Mouse (Mus musculus) hindbrain, embryonic 10.5 days (tissue): ENCODE measurements around the gene Hba-a1. TPM values are rescaled to one million over a fixed set of nuclear protein-coding genes. Genes with fewer than 3 reads are reported as not detected.
"Not testable (repeated sequence)": the region's sequence is repeated elsewhere in the genome, so short reads cannot be mapped to it uniquely, and the experiment has no call there.

Experiments used
- DNase-seq: peaks from one replicate; pipeline ENCODE4 v3.0.0-alpha.2; 2017; ENCODE audit warnings: low spot score
- H3K27ac ChIP-seq: fragments of 300-500 bp; sonication (generic); 2 replicates; pipeline ENCODE4 v1.5.1; 2016; ENCODE audit warnings: mild to moderate bottlenecking, moderate library complexity
- H3K27me3 ChIP-seq: fragments of 300-500 bp; sonication (generic); 2 replicates; pipeline ENCODE4 v1.6.1; 2016; ENCODE audit warnings: mild to moderate bottlenecking; ENCODE audit not compliant: poor library complexity, insufficient read depth, severe bottlenecking
- H3K36me3 ChIP-seq: fragments of 300-500 bp; sonication (generic); 2 replicates; pipeline ENCODE4 v1.6.1; 2016; ENCODE audit warnings: mild to moderate bottlenecking, moderate library complexity
- H3K4me1 ChIP-seq: fragments of 300-500 bp; sonication (generic); replicated peaks from 2 replicates; pipeline ENCODE4 v1.6.1; 2016; ENCODE audit warnings: mild to moderate bottlenecking
- H3K4me3 ChIP-seq: fragments of 300-500 bp; sonication (generic); 2 replicates; pipeline ENCODE4 v1.5.1; 2016; ENCODE audit warnings: mild to moderate bottlenecking, moderate library complexity
- H3K9me3 ChIP-seq: fragments of 300-500 bp; sonication (generic); 2 replicates; pipeline ENCODE4 v1.6.1; 2016; ENCODE audit warnings: mild to moderate bottlenecking, moderate library complexity
- WGBS: fragments of 180-500 bp; shearing (Covaris S2); methylation state at CpG from one replicate; pipeline ENCODE4 v1.1.7; 2016; 5-methylcytosine and 5-hydroxymethylcytosine counted together
- polyA plus RNA-seq: library from polyadenylated mRNA; unstranded; fragments of >200 nt; fragmentation: Nextera tagmentation; extraction: Ambion mirVana; gene quantifications from 2 replicates; pipeline ENCODE4 v1.2.1, GENCODE M21; 2016

Hba-a1 gene
- 2,485 and 2,589 TPM in 2 replicates for polyA plus RNA-seq

DNA sequence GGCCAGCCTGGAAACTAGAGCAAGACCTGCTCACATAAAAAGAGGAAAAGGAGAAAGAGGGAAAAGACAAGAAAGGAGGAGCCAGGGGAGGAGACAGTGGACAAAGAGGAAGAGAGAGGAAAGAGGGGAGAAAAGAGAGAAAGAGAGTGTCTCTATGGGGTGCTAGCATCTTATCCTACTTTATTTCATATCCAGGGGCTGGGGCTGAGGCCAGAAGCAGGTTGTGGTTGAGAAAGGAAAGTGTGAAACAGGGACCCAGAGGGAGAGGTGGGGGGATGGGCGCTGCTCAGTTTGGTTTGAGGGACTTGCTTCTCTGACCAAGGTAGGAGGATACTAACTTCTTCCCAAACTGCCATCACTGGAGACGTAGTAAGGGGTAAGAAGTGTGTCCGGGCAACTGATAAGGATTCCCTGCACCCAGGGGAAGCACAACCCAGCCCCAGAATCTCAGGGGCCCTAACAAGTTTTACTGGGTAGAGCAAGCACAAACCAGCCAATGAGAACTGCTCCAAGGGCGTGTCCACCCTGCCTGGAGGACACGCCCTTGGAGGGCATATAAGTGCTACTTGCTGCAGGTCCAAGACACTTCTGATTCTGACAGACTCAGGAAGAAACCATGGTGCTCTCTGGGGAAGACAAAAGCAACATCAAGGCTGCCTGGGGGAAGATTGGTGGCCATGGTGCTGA is at the start of gene Hba-a1:
Gene Hba-a1, plus strand, starts transcription at position 421 of the 687 bp plus-strand sequence.
- not testable (repeated sequence) for H3K9me3 ChIP-seq
- WGBS, result 54% methylated on average over 1 of the region's 5 CpGs

DNA sequence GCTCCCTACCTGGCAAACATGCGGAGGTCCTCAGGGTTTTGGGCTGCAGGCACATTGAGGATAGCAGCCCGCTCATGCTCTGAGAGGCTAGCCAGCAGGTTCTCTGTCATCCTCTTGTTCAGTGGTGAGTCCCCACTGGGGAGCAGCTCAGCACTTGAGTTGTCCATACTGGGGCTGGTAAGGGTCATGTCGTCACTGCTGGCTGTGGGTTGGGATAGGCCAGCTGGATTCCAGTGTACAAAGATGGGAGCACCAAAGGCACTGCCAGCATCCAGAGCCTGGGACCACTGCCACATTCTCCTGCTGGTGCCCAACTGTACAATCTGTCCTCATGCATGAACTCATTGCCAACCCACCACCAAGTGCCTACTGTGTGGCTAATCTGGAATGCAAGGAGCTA is 49.4 kb upstream of the Hba-a1 start:
- H3K4me3 ChIP-seq, result no peak overlapping the region
- H3K27me3 ChIP-seq, result no peaks in the 10 kb centered on the region
- DNase-seq, result no peak
- WGBS, result 91% methylated on average over 3 of the region's 3 CpGs
- 0 out of 2 replicates have a peak, but pooled peaks cover 4% of the 10 kb centered on the region for H3K4me1 ChIP-seq
- peaks cover 100% of the 10 kb centered on the region for H3K36me3 ChIP-seq
- no peaks in the 10 kb centered on the region for H3K9me3 ChIP-seq
- no peak overlapping the region for H3K27ac ChIP-seq

More for the DNA sequence above, at the start of gene Hba-a1:
- H3K27ac ChIP-seq, H3K36me3 ChIP-seq, H3K4me1 ChIP-seq, DNase-seq, H3K4me3 ChIP-seq: not testable (repeated sequence)
- peaks cover 17% of the 10 kb centered on the region for H3K27me3 ChIP-seq

DNA sequence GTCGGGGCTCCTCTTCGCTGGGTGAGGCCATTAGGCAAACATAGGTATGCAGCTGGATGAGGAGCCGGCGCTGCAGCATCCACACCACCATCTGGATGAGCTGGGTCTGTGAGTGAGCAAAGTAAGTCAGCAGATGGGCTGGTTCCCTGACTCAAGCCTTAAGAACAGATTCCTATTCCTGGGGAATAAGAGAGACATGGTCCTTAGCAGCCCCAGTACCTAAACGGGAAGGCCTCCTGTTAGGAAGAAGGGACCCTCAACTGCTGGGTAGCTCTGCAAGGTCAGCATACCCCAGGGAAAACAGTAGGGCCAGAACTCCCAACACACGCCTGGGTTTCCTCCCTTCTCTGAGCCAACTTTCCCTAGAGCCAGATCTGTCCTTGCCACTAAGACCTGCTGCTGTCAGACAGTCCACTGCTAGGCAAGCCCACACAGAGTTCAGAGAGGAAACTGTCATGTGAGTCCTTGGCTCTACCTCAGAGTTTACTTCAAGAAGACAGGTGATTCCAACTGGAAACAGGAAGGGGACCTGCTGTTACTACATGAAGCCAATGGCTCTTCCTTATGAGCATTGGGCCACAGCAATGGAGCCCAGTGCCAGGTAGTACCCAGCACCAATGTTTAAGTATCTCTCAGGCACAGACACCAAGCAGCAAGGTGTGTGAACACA is 48.4 kb upstream of the Hba-a1 start:
- H3K27ac ChIP-seq, result no peak overlapping the region
- H3K4me1 ChIP-seq, result 0 out of 2 replicates have a peak, but pooled peaks cover 4% of the 10 kb centered on the region
- peaks cover 98% of the 10 kb centered on the region for H3K36me3 ChIP-seq
- no peak for DNase-seq
- H3K9me3 ChIP-seq, result no peaks in the 10 kb centered on the region
- no peaks in the 10 kb centered on the region for H3K27me3 ChIP-seq
- no peak overlapping the region for H3K4me3 ChIP-seq
- WGBS, result 90% methylated on average over 6 of the region's 6 CpGs

DNA sequence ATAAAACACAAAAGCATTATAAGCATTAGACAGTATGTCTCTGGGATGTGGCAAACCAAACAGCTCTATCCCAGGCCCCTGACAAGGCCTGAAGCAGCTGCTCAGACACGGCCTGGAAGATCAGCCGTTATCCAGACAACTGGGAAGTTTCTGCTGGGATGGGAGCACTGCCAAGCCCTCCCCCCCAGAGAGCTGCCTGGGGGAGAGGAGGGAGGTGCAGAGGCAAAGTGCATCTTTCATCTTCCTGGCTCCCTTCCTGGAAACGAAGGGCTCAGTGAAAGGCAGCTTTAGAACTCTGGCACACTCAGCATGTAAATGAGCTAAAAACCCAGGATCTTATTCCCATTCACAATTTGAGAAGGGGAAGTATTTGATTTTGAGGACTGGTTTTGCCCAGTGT is 47.7 kb upstream of the Hba-a1 start:
- no peak for DNase-seq
- peaks cover 98% of the 10 kb centered on the region for H3K36me3 ChIP-seq
- no peaks in the 10 kb centered on the region for H3K9me3 ChIP-seq
- H3K27ac ChIP-seq, result no peak overlapping the region
- H3K4me3 ChIP-seq, result no peak overlapping the region
- no peaks in the 10 kb centered on the region for H3K27me3 ChIP-seq
- 86% methylated on average over 3 of the region's 3 CpGs for WGBS
- H3K4me1 ChIP-seq, result 0 out of 2 replicates have a peak, but pooled peaks cover 4% of the 10 kb centered on the region

DNA sequence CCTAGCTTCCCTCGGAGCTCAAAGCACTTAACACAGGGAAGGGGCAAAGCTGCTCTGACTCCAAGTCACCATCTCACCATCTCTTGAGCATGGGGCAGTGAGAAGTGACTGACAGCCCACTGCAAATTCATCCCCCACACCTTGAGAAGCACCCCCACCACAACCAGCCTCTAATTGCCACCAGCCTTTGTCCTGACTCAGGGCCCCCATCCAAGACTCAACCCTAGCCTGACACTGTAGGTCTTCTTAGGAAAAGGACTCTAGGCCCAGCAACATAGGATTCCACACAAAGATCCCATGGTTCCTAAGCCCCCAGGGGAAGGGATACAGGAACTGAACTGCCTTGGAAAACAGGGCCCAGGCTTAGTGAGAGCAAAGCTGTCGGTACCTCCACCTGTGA is 47.2 kb upstream of the Hba-a1 start:
- Histone ChIP-seq H3K4me1 (0 out of 2 replicates have a peak, but pooled peaks cover 4% of the 10 kb centered on the region), H3K27ac (no peak overlapping the region), H3K4me3 (no peak overlapping the region), H3K27me3 (no peaks in the 10 kb centered on the region), H3K36me3 (peaks cover 98% of the 10 kb centered on the region), H3K9me3 (no peaks in the 10 kb centered on the region)
- no peak for DNase-seq
- 91% methylated on average over 2 of the region's 2 CpGs for WGBS

DNA sequence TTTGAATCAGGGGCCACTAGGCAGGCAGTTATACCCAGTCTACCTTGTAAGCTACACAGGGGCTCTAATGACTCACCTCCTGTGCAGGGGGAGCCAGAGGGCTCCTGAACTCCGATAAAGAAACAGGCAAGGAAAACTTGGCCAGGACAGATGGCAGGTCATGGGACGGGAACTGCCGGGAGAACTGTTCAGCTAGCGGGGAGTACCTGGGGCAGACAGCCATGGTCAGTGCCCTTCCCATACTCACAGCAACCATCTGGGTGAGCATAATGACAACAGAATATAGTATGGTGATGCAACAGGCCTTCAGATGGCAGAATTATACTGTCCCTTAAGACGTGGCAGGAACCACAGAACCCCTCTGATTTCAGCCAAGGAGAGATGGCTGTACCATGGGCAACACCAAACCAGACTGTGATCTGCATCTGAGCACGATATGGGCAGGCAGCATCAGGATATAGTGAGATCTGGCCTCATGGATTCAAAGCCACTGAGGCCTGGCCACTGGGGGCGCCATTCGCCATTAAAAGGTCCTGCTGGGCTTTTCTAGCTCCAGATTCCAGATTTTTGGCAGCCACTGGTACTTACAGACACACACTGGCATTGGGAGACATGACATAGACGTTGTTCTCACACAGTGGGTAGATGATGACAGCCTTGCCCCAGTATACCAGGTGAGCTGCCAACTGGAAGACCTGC is 46.5 kb upstream of the Hba-a1 start:
- Histone ChIP-seq H3K4me3 (no peak overlapping the region), H3K27me3 (no peaks in the 10 kb centered on the region), H3K36me3 (peaks cover 98% of the 10 kb centered on the region), H3K9me3 (no peaks in the 10 kb centered on the region), H3K4me1 (0 out of 2 replicates have a peak, but pooled peaks cover 4% of the 10 kb centered on the region), H3K27ac (no peak overlapping the region)
- 57% methylated on average over 9 of the region's 9 CpGs for WGBS
- peak; percentile 63 for DNase-seq

DNA sequence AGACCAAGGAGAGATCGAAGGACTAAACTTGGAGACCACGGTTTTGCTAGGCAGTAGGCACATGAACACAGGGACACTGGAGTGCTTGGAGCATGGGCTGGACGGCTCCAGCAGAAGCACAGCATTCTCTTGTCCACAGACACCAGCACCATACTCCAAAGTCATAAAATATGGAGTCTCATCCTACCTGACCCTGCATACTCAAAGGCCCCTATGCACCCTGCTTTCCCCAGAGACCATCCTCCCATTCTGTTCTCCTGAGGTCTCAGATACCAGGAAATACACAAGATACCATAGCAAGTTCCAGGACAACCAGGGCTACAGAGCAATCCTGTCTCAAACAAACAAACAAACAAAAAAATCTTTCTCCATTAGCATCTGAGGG is 45.9 kb upstream of the Hba-a1 start:
- H3K4me3 ChIP-seq, result no peak overlapping the region
- no peaks in the 10 kb centered on the region for H3K9me3 ChIP-seq
- H3K4me1 ChIP-seq, result 0 out of 2 replicates have a peak, but pooled peaks cover 4% of the 10 kb centered on the region
- H3K27me3 ChIP-seq, result no peaks in the 10 kb centered on the region
- no peak for DNase-seq
- no peak overlapping the region for H3K27ac ChIP-seq
- 92% methylated on average over 3 of the region's 3 CpGs for WGBS
- H3K36me3 ChIP-seq, result peaks cover 98% of the 10 kb centered on the region

DNA sequence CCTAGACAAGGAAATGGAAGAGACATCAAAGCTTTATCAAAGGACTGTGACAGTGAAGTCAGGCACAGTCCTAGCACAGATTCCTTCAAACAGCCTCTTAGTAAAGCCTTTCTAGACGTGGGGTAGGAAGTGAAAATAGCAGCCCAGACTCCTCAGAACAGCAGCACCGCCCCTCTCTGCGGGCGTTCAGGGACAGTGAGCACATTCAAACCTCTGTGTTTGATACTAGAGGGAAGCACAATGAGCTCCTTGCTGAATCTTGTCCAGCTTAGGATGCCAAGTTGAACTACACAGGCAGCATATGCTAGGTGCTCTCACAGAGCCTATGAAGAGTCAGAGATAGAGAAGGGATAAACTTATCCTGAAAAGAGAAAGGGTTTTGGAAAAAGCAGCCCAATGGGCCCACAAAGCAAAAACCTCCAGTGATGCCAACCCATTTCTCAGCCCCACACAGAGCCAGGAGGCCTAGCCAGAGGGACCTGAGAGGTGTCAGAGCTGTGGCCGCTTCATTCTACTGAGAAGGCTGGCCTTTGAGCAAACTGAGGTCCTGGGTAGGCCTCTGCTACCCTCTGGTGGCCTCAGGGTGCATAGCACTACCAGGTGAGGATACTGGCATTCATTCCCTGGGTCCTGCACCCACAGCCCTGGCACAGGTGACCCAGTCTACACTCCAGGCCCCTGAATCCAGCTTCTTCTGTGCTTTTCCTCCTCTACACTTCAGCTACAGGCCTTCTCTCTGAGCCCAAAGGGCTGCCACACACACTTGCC is 45.0 kb upstream of the Hba-a1 start:
- DNase-seq, result peak; percentile 72
- Histone ChIP-seq H3K36me3 (peaks cover 98% of the 10 kb centered on the region), H3K27me3 (no peaks in the 10 kb centered on the region), H3K9me3 (no peaks in the 10 kb centered on the region), H3K27ac (no peak overlapping the region), H3K4me1 (0 out of 2 replicates have a peak, but pooled peaks cover 6% of the 10 kb centered on the region), H3K4me3 (no peak overlapping the region)
- WGBS, result 67% methylated on average over 5 of the region's 5 CpGs

DNA sequence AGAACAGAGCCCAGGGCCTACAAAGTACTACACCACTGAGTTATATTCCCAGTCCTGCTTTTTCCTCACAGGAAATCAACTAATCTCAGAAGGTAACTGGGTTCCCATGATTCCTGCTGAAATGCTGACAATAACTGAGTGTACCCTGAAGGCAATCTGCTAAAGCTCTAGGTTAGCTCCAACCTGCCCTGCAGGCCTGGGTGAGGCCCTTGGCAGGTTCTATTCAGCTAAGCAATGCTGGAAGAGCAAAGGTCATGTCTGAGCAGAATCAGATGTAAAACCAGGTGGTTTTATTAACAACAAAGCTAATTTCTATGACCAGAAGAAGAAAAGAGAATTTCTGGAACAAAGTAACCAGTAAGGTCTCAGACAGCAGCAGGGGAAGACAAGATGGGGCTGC is 41.9 kb upstream of the Hba-a1 start:
- H3K36me3 ChIP-seq, result peaks cover 97% of the 10 kb centered on the region
- H3K27me3 ChIP-seq, result no peaks in the 10 kb centered on the region
- no peak for DNase-seq
- no peaks in the 10 kb centered on the region for H3K9me3 ChIP-seq
- peaks cover 17% of the 10 kb centered on the region; the same call in 1 of the 2 replicates for H3K4me1 ChIP-seq
- no peak overlapping the region for H3K4me3 ChIP-seq
- H3K27ac ChIP-seq, result no peak overlapping the region

DNA sequence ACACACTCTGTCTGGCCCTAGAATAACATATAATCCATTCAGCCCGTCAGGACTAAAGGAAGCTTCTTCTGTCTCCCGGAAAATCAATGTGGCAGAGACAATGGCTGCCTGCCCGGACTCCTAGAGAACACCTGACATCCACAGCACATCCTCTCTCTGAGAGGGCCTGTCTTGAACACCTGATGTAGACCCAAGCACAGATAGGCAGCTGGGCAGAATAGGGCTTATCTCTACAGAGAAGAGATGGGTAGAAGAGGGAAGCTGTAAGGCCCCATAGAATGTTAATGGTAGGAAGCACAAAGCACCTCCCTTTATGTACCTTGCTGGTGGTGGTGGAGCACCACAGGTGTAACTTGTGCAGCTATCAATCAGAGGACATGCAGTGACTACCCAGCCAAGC is 41.1 kb upstream of the Hba-a1 start:
- Histone ChIP-seq H3K36me3 (peaks cover 97% of the 10 kb centered on the region), H3K27ac (no peak overlapping the region), H3K27me3 (no peaks in the 10 kb centered on the region)

DNA sequence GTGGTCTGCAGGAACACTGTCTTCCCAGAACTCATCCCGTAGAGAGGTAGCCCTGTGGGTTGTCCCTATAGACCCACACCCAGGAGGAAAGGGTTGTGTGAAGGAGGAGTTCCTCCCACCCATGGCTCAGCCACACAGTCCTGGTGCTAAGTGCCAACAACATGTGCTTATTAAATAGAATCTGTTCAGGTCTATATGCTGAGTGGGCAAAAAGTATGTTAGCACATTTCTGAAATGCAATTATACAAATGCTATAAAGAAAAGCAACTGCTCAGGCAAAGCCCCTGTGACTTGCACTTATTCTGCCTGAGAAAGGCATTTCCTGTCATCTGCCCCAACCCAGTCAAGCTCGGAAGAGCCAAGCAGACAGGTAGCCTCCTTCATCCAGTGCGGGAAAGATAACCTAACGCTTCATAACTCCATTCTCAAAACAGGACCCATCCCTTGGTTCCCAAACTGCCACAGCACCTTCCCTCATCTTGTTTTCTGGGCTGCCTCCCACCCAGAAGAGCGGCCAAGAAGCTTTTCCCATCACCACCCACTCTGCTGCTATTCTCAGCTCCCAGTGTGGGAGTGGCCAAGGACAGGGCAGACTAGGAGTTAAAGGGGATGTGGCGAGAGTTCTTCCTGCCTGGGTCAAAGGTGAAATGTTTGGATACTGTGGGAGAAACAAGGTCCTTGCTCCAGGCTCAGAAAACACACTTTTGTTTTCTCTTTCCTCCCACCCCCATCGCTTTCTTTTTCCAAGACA is 39.9 kb upstream of the Hba-a1 start:
- Histone ChIP-seq H3K4me3 (no peak overlapping the region), H3K36me3 (peaks cover 97% of the 10 kb centered on the region), H3K27ac (peak overlapping the region; percentile 67; the same call in 1 of the 2 replicates), H3K4me1 (peaks cover 17% of the 10 kb centered on the region; the same call in 1 of the 2 replicates), H3K27me3 (no peaks in the 10 kb centered on the region), H3K9me3 (no peaks in the 10 kb centered on the region)
- no peak for DNase-seq
- 66% methylated on average over 7 of the region's 7 CpGs for WGBS

More for the DNA sequence above, 41.1 kb upstream of the Hba-a1 start:
- Histone ChIP-seq H3K9me3 (no peaks in the 10 kb centered on the region), H3K4me3 (no peak overlapping the region), H3K4me1 (peaks cover 17% of the 10 kb centered on the region; the same call in 1 of the 2 replicates)
- no peak for DNase-seq
- WGBS, result 84% methylated on average over 3 of the region's 3 CpGs

DNA sequence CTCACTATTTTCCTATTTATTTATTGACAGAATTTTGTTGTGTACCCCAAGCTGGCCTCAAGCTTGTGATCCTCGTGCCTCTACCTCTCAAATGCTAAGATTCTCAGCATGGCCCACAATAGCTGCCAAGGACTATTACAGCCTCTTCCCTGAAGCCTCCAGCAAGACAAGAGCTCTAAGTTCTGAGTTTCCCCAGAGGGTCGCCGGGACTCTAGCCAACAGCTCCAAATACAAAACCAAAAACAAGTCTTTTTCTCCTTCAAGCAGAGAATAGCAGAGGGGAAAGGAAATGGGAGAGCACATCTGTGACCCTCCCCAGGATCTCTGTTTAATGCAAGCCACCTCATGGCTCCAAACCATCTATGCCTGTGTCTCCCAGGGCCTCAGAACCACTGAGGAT is 39.2 kb upstream of the Hba-a1 start:
- Histone ChIP-seq H3K27ac (peak overlapping the region; percentile 67; the same call in 1 of the 2 replicates), H3K27me3 (no peaks in the 10 kb centered on the region), H3K9me3 (no peaks in the 10 kb centered on the region), H3K4me1 (peaks cover 17% of the 10 kb centered on the region; the same call in 1 of the 2 replicates), H3K4me3 (no peak overlapping the region), H3K36me3 (peaks cover 97% of the 10 kb centered on the region)
- WGBS, result 82% methylated on average over 3 of the region's 3 CpGs
- DNase-seq, result no peak
